In the genomic region with DNA sequence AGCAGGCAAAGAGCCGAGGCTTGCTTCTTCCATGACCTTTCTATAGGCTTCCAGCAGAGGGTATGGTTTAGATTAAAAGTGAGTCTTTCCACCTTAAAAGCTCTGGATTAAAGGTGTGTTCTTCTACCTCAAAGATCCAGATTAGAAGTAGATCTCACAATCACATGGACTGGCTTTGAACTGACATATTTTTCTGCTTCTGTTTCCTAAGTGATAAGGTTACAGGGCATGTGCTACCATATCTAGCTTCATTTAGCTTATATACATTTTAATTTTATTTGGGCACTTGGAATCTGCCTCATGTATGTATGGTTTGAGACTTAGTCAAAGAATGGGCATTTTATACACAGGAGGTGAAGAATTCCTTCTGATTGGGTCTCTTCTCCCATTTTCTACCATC, we compare ENCODE assay signal across 20 mouse cellular contexts.
"Had no signal": no experiment of that assay in that cellular context is flagged by ENCODE, and none has a peak within 500 bp of the region (broad histone marks: within the 10 kb centered on the region; RNA-seq: fewer than 3 reads in every experiment).

No protein-coding gene starts in this region.

- H3K9me3 ChIP-seq: limb, embryonic 12.5 days; limb, embryonic 15.5 days; lung, embryonic 15.5 days; midbrain, embryonic 13.5 days; neural tube, embryonic 13.5 days had no signal

- DNase-seq: kidney, adult 18-20 months; kidney, adult 9 months; kidney, postnatal 14 days; kidney, postnatal 4 days; left cerebral cortex, postnatal 4 days; lung, postnatal 10 days; lung, postnatal 36 days; retina, postnatal 1 day; thymus, adult 18-20 months; thymus, postnatal 14 days; thymus, postnatal 4 days had no signal

- ATAC-seq: inflammation-experienced regulatory T-cells, adult 6 months; intestine, embryonic 16.5 days; midbrain, embryonic 13.5 days; midbrain, embryonic 16.5 days had no signal

- H3K27ac ChIP-seq: limb, embryonic 12.5 days; limb, embryonic 15.5 days; lung, embryonic 15.5 days; midbrain, embryonic 13.5 days; neural tube, embryonic 13.5 days had no signal

- H3K36me3 ChIP-seq: limb, embryonic 15.5 days; lung, embryonic 15.5 days; midbrain, embryonic 13.5 days; neural tube, embryonic 13.5 days had no signal

- H3K4me3 ChIP-seq: limb, embryonic 12.5 days; limb, embryonic 15.5 days; lung, embryonic 15.5 days; midbrain, embryonic 13.5 days; myocyte; neural tube, embryonic 13.5 days had no signal

- H3K4me2 ChIP-seq: limb, embryonic 12.5 days; limb, embryonic 15.5 days; lung, embryonic 15.5 days; midbrain, embryonic 13.5 days; neural tube, embryonic 13.5 days had no signal

- H3K9ac ChIP-seq: limb, embryonic 12.5 days; limb, embryonic 15.5 days; lung, embryonic 15.5 days; midbrain, embryonic 13.5 days; neural tube, embryonic 13.5 days had no signal

- H3K4me1 ChIP-seq: limb, embryonic 15.5 days; lung, embryonic 15.5 days; midbrain, embryonic 13.5 days had no signal

- H3K27me3 ChIP-seq: limb, embryonic 12.5 days; limb, embryonic 15.5 days; lung, embryonic 15.5 days; midbrain, embryonic 13.5 days; neural tube, embryonic 13.5 days had no signal
